Mouse (Mus musculus) MEL (cell line): ENCODE data around the gene Tomm40l. TPM values are rescaled to one million over a fixed set of nuclear protein-coding genes. Genes with fewer than 3 reads are reported as not detected.

Source experiments
- DNase-seq: peaks from one replicate; pipeline ENCODE4 v3.0.0; 2011; ENCODE audit warnings: low read depth, low spot score
- H3K27ac ChIP-seq: 2 replicates; pipeline ENCODE4 v1.5.1; 2012; ENCODE audit warnings: low read depth, mild to moderate bottlenecking, control low read depth, low read length, moderate library complexity; ENCODE audit not compliant: control insufficient read depth
- H3K27me3 ChIP-seq, 2 experiments: fragments of 150-350 bp in 1 of 2; sonication (generic) in 1 of 2; 2 replicates each; pipeline ENCODE4 v1.6.1; 2012; ENCODE audit warnings: low read length in 2 of 2, mild to moderate bottlenecking in 2 of 2, improper control_type of control experiment in 1 of 2, moderate library complexity in 1 of 2; ENCODE audit not compliant: insufficient read depth in 2 of 2, control insufficient read depth in 1 of 2
- H3K36me3 ChIP-seq, 2 experiments: 2 replicates each; pipeline ENCODE4 v1.6.1; 2012 to 2014; ENCODE audit warnings: low read length in 2 of 2, improper control_type of control experiment in 1 of 2, inconsistent platforms in 1 of 2, mild to moderate bottlenecking in 1 of 2; ENCODE audit not compliant: insufficient read depth in 2 of 2, control insufficient read depth in 1 of 2
- H3K4me1 ChIP-seq, 2 experiments: fragments of 150-350 bp in 1 of 2; sonication (generic) in 1 of 2; 2 replicates each; pipeline ENCODE4 v1.6.1; 2012; ENCODE audit warnings: low read length in 2 of 2, improper control_type of control experiment in 1 of 2, mild to moderate bottlenecking in 1 of 2; ENCODE audit not compliant: insufficient read depth in 2 of 2, control insufficient read depth in 1 of 2
- H3K4me3 ChIP-seq, 2 experiments: fragments of 150-350 bp in 1 of 2; sonication (generic) in 1 of 2; 2 replicates each; pipeline ENCODE4 v1.5.1; 2012; ENCODE audit warnings: low read depth in 2 of 2, low read length in 2 of 2, mild to moderate bottlenecking in 2 of 2, moderate library complexity in 2 of 2, control low read depth in 1 of 2, improper control_type of control experiment in 1 of 2; ENCODE audit not compliant: control insufficient read depth in 1 of 2, insufficient read depth in 1 of 2
- H3K79me2 ChIP-seq: 2 replicates; pipeline ENCODE4 v1.6.1; 2012; ENCODE audit warnings: mild to moderate bottlenecking, low read length, moderate library complexity; ENCODE audit not compliant: control insufficient read depth, poor library complexity, insufficient read depth
- H3K9ac ChIP-seq: 2 replicates; pipeline ENCODE4 v1.6.1; 2012; ENCODE audit warnings: low read depth, mild to moderate bottlenecking, control low read depth, low read length, moderate library complexity; ENCODE audit not compliant: control insufficient read depth, poor library complexity, severe bottlenecking
- H3K9me3 ChIP-seq: fragments of 150-350 bp; sonication (generic); replicated peaks from 2 replicates; pipeline ENCODE4 v1.6.1; 2012; ENCODE audit warnings: mild to moderate bottlenecking, low read length, improper control_type of control experiment, moderate library complexity; ENCODE audit not compliant: insufficient read depth
- CHD2 ChIP-seq: IDR thresholded peaks from 2 replicates; pipeline ENCODE4 v1.6.1; 2011; ENCODE audit warnings: low read length, improper control_type of control experiment
- CTCF ChIP-seq, 3 experiments: IDR thresholded peaks in 2 of 3; conservative IDR thresholded peaks in 1 of 3; 2 replicates each; pipeline ENCODE4 v1.5.1; 2011 to 2012; ENCODE audit warnings: low read length in 3 of 3, low read depth in 2 of 3, mild to moderate bottlenecking in 2 of 3, improper control_type of control experiment in 1 of 3, inconsistent platforms in 1 of 3, mixed read lengths in 1 of 3, moderate library complexity in 1 of 3; ENCODE audit not compliant: control insufficient read depth in 1 of 3, insufficient read depth in 1 of 3, poor library complexity in 1 of 3, severe bottlenecking in 1 of 3
- E2F4 ChIP-seq: IDR thresholded peaks from 2 replicates; pipeline ENCODE4 v1.6.1; 2011; ENCODE audit warnings: low read depth, low read length, improper control_type of control experiment, borderline replicate concordance
- EP300 ChIP-seq, 2 experiments: IDR thresholded peaks; 2 replicates each; pipeline ENCODE4 v1.6.1; 2011; ENCODE audit warnings: improper control_type of control experiment in 2 of 2, low read length in 2 of 2, low read depth in 1 of 2, mild to moderate bottlenecking in 1 of 2
- GATA1 ChIP-seq: IDR thresholded peaks from 2 replicates; pipeline ENCODE4 v1.6.1; 2011; ENCODE audit warnings: low read depth, low read length, improper control_type of control experiment
- HCFC1 ChIP-seq: IDR thresholded peaks from 2 replicates; pipeline ENCODE4 v1.6.1; 2012; ENCODE audit warnings: low read depth, mild to moderate bottlenecking, inconsistent platforms, low read length, improper control_type of control experiment, moderate library complexity
- MAX ChIP-seq: IDR thresholded peaks from 2 replicates; pipeline ENCODE4 v1.6.1; 2011; ENCODE audit warnings: low read length, improper control_type of control experiment
- MAZ ChIP-seq: IDR thresholded peaks from 2 replicates; pipeline ENCODE4 v1.6.1; 2012; ENCODE audit warnings: low read depth, mild to moderate bottlenecking, inconsistent platforms, low read length, improper control_type of control experiment
- MYC ChIP-seq: IDR thresholded peaks from 2 replicates; pipeline ENCODE4 v1.6.1; 2011; ENCODE audit warnings: low read depth, mild to moderate bottlenecking, low read length, improper control_type of control experiment, moderate library complexity
- NELFE ChIP-seq: IDR thresholded peaks from 2 replicates; pipeline ENCODE4 v1.6.1; 2011; ENCODE audit warnings: low read depth, low read length, improper control_type of control experiment
- NRF1 ChIP-seq: IDR thresholded peaks from 2 replicates; pipeline ENCODE4 v1.6.1; 2014; ENCODE audit warnings: low read depth, mild to moderate bottlenecking, inconsistent platforms, low read length, improper control_type of control experiment, moderate library complexity; ENCODE audit not compliant: poor library complexity, insufficient read depth, severe bottlenecking
- POLR2A ChIP-seq, 2 experiments: IDR thresholded peaks; 2 replicates each; pipeline ENCODE4 v1.6.1; 2011 to 2012; ENCODE audit warnings: low read length in 2 of 2, mild to moderate bottlenecking in 2 of 2, control low read depth in 1 of 2, improper control_type of control experiment in 1 of 2, low read depth in 1 of 2, moderate library complexity in 1 of 2; ENCODE audit not compliant: control insufficient read depth in 1 of 2, insufficient read depth in 1 of 2, poor library complexity in 1 of 2
- POLR2AphosphoS2 ChIP-seq: IDR thresholded peaks from 2 replicates; pipeline ENCODE4 v1.6.1; 2011; ENCODE audit warnings: low read length, improper control_type of control experiment
- POLR2AphosphoS5 ChIP-seq: IDR thresholded peaks from 2 replicates; pipeline ENCODE4 v1.6.1; 2012; ENCODE audit warnings: low read depth, borderline replicate concordance, mild to moderate bottlenecking, inconsistent platforms, low read length, moderate library complexity, mixed read lengths
- SIN3A ChIP-seq: IDR thresholded peaks from 2 replicates; pipeline ENCODE4 v1.6.1; 2012; ENCODE audit warnings: low read length, improper control_type of control experiment, inconsistent platforms
- SMC3 ChIP-seq: IDR thresholded peaks from 2 replicates; pipeline ENCODE4 v1.6.1; 2011; ENCODE audit warnings: low read depth, low read length, improper control_type of control experiment
- TBP ChIP-seq: IDR thresholded peaks from 2 replicates; pipeline ENCODE4 v1.8.0; 2011; ENCODE audit warnings: low read depth, low read length, improper control_type of control experiment
- USF1 ChIP-seq: IDR thresholded peaks from 2 replicates; pipeline ENCODE4 v1.6.1; 2014; ENCODE audit warnings: low read depth, mild to moderate bottlenecking, inconsistent platforms, low read length, improper control_type of control experiment, moderate library complexity
- ZC3H11A ChIP-seq: IDR thresholded peaks from 2 replicates; pipeline ENCODE4 v1.6.1; 2012; ENCODE audit warnings: low read depth, mild to moderate bottlenecking, inconsistent platforms, low read length, improper control_type of control experiment
- polyA plus RNA-seq, 2 experiments: library from polyadenylated mRNA; stranded (reverse) in 1 of 2; unstranded in 1 of 2; fragments of >175 nt in 1 of 2; fragments of >200 nt in 1 of 2; gene quantifications; 2 replicates each; pipeline versions ENCODE4 v1.2.1 to v1.2.4; 2012; ENCODE audit warnings: low replicate concordance in 2 of 2, low read depth in 1 of 2; ENCODE audit not compliant: insufficient read length in 2 of 2, insufficient read depth in 1 of 2, missing spikeins in 1 of 2
- total RNA-seq: library from RNA; depleted of rRNA; stranded (reverse); fragments of 300-350 nt; gene quantifications from 2 replicates; pipeline ENCODE4 v1.2.3, GENCODE M21; 2012

Gene Tomm40l
- total and polyA plus RNA-seq, 3 experiments, result 40.7 to 43.4 TPM; not detected in 1

DNA sequence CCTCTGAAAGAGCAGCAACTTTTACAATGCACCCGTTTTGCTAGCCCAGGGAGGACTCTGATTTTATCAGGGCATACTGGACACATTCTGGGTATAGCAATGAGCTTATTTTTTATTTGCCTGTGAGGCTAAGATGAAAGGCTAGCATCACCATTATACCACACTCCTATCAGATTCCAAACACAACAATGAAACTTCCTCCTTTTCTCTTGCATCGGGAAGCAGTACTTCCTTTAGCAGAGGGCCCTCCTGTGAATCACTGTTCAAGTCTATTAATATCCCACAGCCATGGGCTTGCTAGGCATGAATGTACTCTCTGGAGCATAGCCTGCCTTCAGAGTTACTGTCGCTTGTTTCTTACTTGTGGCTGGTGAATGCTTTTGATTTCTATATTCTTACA, 51.2 kb downstream of the Tomm40l start:
- H3K4me3 ChIP-seq, result no peak overlapping the region
- peaks cover 5 to 9% of the 10 kb centered on the region in 2 experiments; a peak in 3 of 4 replicates for H3K27me3 ChIP-seq
- H3K9ac ChIP-seq, result no peak overlapping the region
- peak; percentile 28 for DNase-seq
- TF ChIP-seq MYC, result no peak
- no peak for TF ChIP-seq HCFC1
- no peak for TF ChIP-seq NELFE
- no peak for TF ChIP-seq CHD2
- no peak for TF ChIP-seq USF1
- no peak overlapping the region for H3K27ac ChIP-seq
- peaks cover 0 to 2% of the 10 kb centered on the region in 2 experiments; a peak in 2 of 4 replicates for H3K4me1 ChIP-seq
- no peaks in the 10 kb centered on the region for H3K9me3 ChIP-seq
- no peaks in the 10 kb centered on the region for H3K79me2 ChIP-seq
- peaks cover 0 to 4% of the 10 kb centered on the region in 2 experiments; a peak in 1 of 4 replicates for H3K36me3 ChIP-seq

DNA sequence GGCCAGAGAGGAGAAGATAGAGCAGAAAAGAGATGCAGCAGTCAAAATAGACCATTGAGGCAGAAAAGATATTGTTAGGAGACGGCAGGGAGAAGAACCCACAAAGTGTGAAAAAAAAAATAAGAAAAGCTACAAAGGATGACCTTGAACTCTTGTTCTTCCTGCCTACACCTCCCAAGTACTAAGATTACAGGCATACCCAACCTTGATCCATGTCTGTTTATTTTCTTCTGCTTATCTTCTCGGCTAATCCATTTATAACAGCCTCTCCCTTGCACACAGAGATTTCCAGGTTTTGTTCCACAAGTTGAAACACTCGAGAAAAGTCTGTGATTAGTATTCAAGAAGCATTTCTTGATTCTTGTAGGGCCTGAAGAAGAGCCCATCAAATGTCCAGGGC, 52.4 kb downstream of the Tomm40l start:
- Histone ChIP-seq H3K79me2 (no peaks in the 10 kb centered on the region), H3K27me3 (peaks cover 0 to 1% of the 10 kb centered on the region in 2 experiments; a peak in 3 of 4 replicates), H3K27ac (no peak overlapping the region), H3K4me1 (peaks cover 0 to 2% of the 10 kb centered on the region in 2 experiments; a peak in 2 of 4 replicates), H3K9me3 (no peaks in the 10 kb centered on the region), H3K36me3 (peaks cover 0 to 4% of the 10 kb centered on the region in 2 experiments; a peak in 1 of 4 replicates), H3K4me3 (no peak overlapping the region), H3K9ac (no peak overlapping the region)
- DNase-seq, result no peak
- no peak for TF ChIP-seq HCFC1
- TF ChIP-seq SIN3A, result no peak
- no peak for TF ChIP-seq USF1

DNA sequence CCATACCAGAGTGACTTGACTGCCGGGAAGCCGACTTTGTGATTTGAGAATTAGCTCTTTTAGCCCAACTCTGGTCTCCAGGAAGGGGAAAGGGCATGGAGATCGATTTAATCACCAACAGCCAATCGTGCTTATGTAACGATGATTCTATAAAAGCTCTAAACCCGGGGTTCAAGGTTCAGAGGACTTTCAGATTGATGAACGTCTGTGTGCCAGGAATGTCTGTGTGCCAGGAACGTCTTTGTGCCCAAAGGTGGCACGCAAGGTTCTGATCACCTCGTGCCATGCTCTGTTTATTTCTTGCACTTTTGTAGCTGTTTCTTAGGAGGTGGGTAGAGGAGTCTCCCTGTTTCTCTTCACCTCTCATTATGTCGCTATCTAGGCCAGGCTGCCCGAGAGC, 53.4 kb downstream of the Tomm40l start:
- no peak overlapping the region for H3K4me3 ChIP-seq
- no peaks in the 10 kb centered on the region for H3K9me3 ChIP-seq
- peaks cover 0 to 1% of the 10 kb centered on the region in 2 experiments; a peak in 3 of 4 replicates for H3K27me3 ChIP-seq
- no peak for DNase-seq
- H3K4me1 ChIP-seq, result peaks cover 0 to 2% of the 10 kb centered on the region in 2 experiments; a peak in 2 of 4 replicates
- no peak for TF ChIP-seq ZC3H11A
- no peak for TF ChIP-seq SMC3
- TF ChIP-seq CTCF (IDR thresholded peaks at IDR 0.05 in 2 of 3, conservative IDR thresholded peaks at IDR 0.05 in 1 of 3; ENCODE audit: control insufficient read depth in 1 of 3, insufficient read depth in 1 of 3, low read depth in 2 of 3, low read length in 3 of 3, poor library complexity in 1 of 3, severe bottlenecking in 1 of 3), result no peak
- no peak for TF ChIP-seq NELFE
- no peak for TF ChIP-seq USF1
- TF ChIP-seq POLR2AphosphoS5, result no peak
- no peak for TF ChIP-seq E2F4
- TF ChIP-seq EP300 (IDR thresholded peaks at IDR 0.05; ENCODE audit: low read depth in 1 of 2, low read length in 2 of 2), result no peak
- no peak for TF ChIP-seq TBP
- TF ChIP-seq MAZ, result no peak
- no peak for TF ChIP-seq POLR2A (IDR thresholded peaks at IDR 0.05; ENCODE audit: control insufficient read depth in 1 of 2, insufficient read depth in 1 of 2, low read depth in 1 of 2, low read length in 2 of 2, poor library complexity in 1 of 2)
- no peak for TF ChIP-seq NRF1
- TF ChIP-seq POLR2AphosphoS2, result no peak
- TF ChIP-seq GATA1, result no peak
- TF ChIP-seq MAX, result no peak
- H3K9ac ChIP-seq, result no peak overlapping the region
- H3K27ac ChIP-seq, result no peak overlapping the region
- no peaks in the 10 kb centered on the region for H3K79me2 ChIP-seq
- peaks cover 0 to 4% of the 10 kb centered on the region in 2 experiments; a peak in 1 of 4 replicates for H3K36me3 ChIP-seq
